Mouse (Mus musculus): ENCODE results near the gene Gm6408. TPM values are rescaled to one million over a fixed set of nuclear protein-coding genes. Genes with fewer than 3 reads are reported as not detected.
"Not testable (repeated sequence)": the region's sequence is repeated elsewhere in the genome, so short reads cannot be mapped to it uniquely, and the experiment has no call there.

The Gm6408 gene
- total and polyA plus RNA-seq, 3 experiments = not detected

GRCm38 (mm10) chr5:146468311-146468710, 13.5 kb upstream of the Gm6408 start:
- H3K36me3 ChIP-seq (ENCODE audit: control insufficient read depth, insufficient read depth, low read length) = no peaks in the 10 kb centered on the region
- no peak for TF ChIP-seq EP300 (IDR thresholded peaks at IDR 0.05; ENCODE audit: insufficient read depth, low read depth, low read length)
- TF ChIP-seq POLR2A (IDR thresholded peaks at IDR 0.05; ENCODE audit: insufficient read depth, low read depth, low read length) = no peak
- TF ChIP-seq CTCF (IDR thresholded peaks at IDR 0.05) = no peak
- H3K9ac ChIP-seq (ENCODE audit: low read depth, low read length) = no peak overlapping the region
- DNase-seq = no peak
- H3K79me2 ChIP-seq (replicated peaks; ENCODE audit: control insufficient read depth, insufficient read depth, low read length) = no peaks in the 10 kb centered on the region
- H3K27me3 ChIP-seq (ENCODE audit: control insufficient read depth, insufficient read depth, low read length) = no peaks in the 10 kb centered on the region
- no peaks in the 10 kb centered on the region for H3K4me1 ChIP-seq (ENCODE audit: control insufficient read depth, insufficient read depth, low read length)
- intact Hi-C loops (cut with DNase I) = no loop called here
- H3K4me3 ChIP-seq = no peak overlapping the region
- no peak overlapping the region for H3K27ac ChIP-seq
- WGBS = 88% methylated on average over 9 of the region's 9 CpGs

DNA sequence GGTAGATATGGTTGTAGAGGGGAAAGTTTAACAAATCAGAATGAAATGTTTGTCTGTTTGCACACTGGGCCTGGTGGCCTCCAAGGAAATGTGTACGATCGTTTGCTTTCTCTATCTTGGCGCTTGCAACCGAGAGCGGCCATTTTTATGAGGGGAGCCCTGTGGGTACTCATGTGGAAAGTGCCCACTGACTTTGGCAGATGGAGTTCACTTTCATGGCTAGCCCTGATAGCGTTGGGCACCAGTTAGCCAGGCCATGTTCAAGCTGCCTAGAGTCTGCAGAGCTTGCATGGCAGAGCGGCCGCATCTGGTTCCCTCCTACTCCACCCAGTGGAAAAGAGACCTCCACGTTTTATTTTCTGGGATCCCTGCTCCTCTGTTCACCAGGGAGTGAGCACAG, 10.9 kb upstream of the Gm6408 start:
- Histone ChIP-seq H3K27me3 (ENCODE audit: control insufficient read depth, insufficient read depth, low read length) (no peaks in the 10 kb centered on the region), H3K9ac (ENCODE audit: low read depth, low read length) (no peak overlapping the region), H3K27ac (no peak overlapping the region), H3K79me2 (replicated peaks; ENCODE audit: control insufficient read depth, insufficient read depth, low read length) (no peaks in the 10 kb centered on the region), H3K4me1 (ENCODE audit: control insufficient read depth, insufficient read depth, low read length) (no peaks in the 10 kb centered on the region), H3K4me3 (no peak overlapping the region), H3K36me3 (ENCODE audit: control insufficient read depth, insufficient read depth, low read length) (no peaks in the 10 kb centered on the region)
- no peak for TF ChIP-seq CTCF (IDR thresholded peaks at IDR 0.05)
- TF ChIP-seq EP300 (IDR thresholded peaks at IDR 0.05; ENCODE audit: insufficient read depth, low read depth, low read length) = no peak
- TF ChIP-seq POLR2A (IDR thresholded peaks at IDR 0.05; ENCODE audit: insufficient read depth, low read depth, low read length) = no peak
- intact Hi-C loops (cut with DNase I) = no loop called here
- DNase-seq = no peak
- WGBS = 84% methylated on average over 9 of the region's 9 CpGs

GRCm38 (mm10) chr5:146471311-146471710, 10.5 kb upstream of the Gm6408 start:
- DNase-seq = no peak
- no peak overlapping the region for H3K9ac ChIP-seq (ENCODE audit: low read depth, low read length)
- H3K4me1 ChIP-seq (ENCODE audit: control insufficient read depth, insufficient read depth, low read length) = no peaks in the 10 kb centered on the region
- H3K36me3 ChIP-seq (ENCODE audit: control insufficient read depth, insufficient read depth, low read length) = no peaks in the 10 kb centered on the region
- no peak for TF ChIP-seq CTCF (IDR thresholded peaks at IDR 0.05)
- no peak for TF ChIP-seq POLR2A (IDR thresholded peaks at IDR 0.05; ENCODE audit: insufficient read depth, low read depth, low read length)
- TF ChIP-seq EP300 (IDR thresholded peaks at IDR 0.05; ENCODE audit: insufficient read depth, low read depth, low read length) = no peak
- WGBS = 67% methylated on average over 5 of the region's 5 CpGs
- no peaks in the 10 kb centered on the region for H3K27me3 ChIP-seq (ENCODE audit: control insufficient read depth, insufficient read depth, low read length)
- H3K4me3 ChIP-seq = no peak overlapping the region
- intact Hi-C loops (cut with DNase I) = no loop called here
- H3K27ac ChIP-seq = no peak overlapping the region
- H3K79me2 ChIP-seq (replicated peaks; ENCODE audit: control insufficient read depth, insufficient read depth, low read length) = no peaks in the 10 kb centered on the region

DNA sequence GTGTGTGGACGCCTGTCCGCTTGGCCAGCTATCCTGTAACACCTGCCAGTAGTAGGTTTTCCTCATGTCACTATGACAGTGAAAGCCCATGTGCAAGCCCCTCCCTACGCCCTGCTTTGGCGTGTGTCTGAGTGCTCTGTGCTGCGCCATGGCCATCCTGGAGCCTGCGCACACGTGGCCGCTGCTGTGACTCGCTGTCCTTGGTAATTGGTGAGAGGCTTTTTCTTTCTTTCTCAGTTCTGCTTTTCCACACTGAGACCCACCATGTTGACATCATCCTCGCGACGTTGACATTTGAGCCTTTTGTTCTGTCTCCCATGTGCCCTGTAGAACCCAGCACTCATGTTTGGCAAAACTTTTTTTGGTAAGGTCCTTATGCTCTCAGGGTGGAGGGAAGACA, 9.9 kb upstream of the Gm6408 start:
- H3K9ac ChIP-seq (ENCODE audit: low read depth, low read length) = no peak overlapping the region
- no peaks in the 10 kb centered on the region for H3K36me3 ChIP-seq (ENCODE audit: control insufficient read depth, insufficient read depth, low read length)
- no peaks in the 10 kb centered on the region for H3K79me2 ChIP-seq (replicated peaks; ENCODE audit: control insufficient read depth, insufficient read depth, low read length)
- WGBS = 84% methylated on average over 12 of the region's 12 CpGs
- intact Hi-C loops (cut with DNase I) = no loop called here
- TF ChIP-seq POLR2A (IDR thresholded peaks at IDR 0.05; ENCODE audit: insufficient read depth, low read depth, low read length) (no peak), CTCF (IDR thresholded peaks at IDR 0.05) (no peak), EP300 (IDR thresholded peaks at IDR 0.05; ENCODE audit: insufficient read depth, low read depth, low read length) (no peak)
- no peak for DNase-seq
- H3K27ac ChIP-seq = no peak overlapping the region
- H3K4me3 ChIP-seq = no peak overlapping the region
- no peaks in the 10 kb centered on the region for H3K4me1 ChIP-seq (ENCODE audit: control insufficient read depth, insufficient read depth, low read length)
- no peaks in the 10 kb centered on the region for H3K27me3 ChIP-seq (ENCODE audit: control insufficient read depth, insufficient read depth, low read length)

- not testable (repeated sequence) for DNase-seq; H3K79me2 ChIP-seq (replicated peaks; ENCODE audit: control insufficient read depth, insufficient read depth, low read length); H3K9ac ChIP-seq (ENCODE audit: low read depth, low read length); H3K4me3 ChIP-seq; H3K27me3 ChIP-seq (ENCODE audit: control insufficient read depth, insufficient read depth, low read length); H3K27ac ChIP-seq; H3K36me3 ChIP-seq (ENCODE audit: control insufficient read depth, insufficient read depth, low read length); H3K4me1 ChIP-seq (ENCODE audit: control insufficient read depth, insufficient read depth, low read length)
- peak; percentile 65 for TF ChIP-seq CTCF (IDR thresholded peaks at IDR 0.05)
- intact Hi-C loops (cut with DNase I) = loop anchor here (5.0 kb wide), 1 partner anchor 147 kb away; no protein-coding TSS in a partner anchor
- 2% methylated on average over 4 of the region's 4 CpGs for WGBS
Measured at GRCm38 (mm10) chr5:146479564-146479963, 2.2 kb upstream of the Gm6408 start.

DNA sequence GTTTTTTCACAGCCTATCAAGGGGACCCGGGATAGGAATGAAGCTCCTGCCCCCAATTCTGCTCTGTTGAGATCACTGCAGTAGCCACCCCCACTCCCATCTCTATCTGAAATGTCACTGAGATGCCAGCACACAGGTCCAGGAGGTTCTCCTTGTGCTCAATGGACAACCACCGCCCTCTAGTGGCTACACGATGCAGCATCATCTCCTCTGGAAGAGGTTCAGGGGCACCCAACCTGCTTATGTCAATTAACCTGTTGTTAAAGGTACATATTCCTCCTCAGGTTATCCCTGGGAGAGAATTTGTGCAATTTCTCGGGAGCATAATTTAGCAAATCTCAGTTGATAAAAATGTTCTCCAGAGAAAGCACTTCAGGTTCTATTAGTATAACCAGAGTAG, 7.2 kb downstream of the Gm6408 start:
- H3K4me3 ChIP-seq; intact Hi-C loops (cut with DNase I); H3K27me3 ChIP-seq (ENCODE audit: control insufficient read depth, insufficient read depth, low read length); H3K79me2 ChIP-seq (replicated peaks; ENCODE audit: control insufficient read depth, insufficient read depth, low read length); H3K36me3 ChIP-seq (ENCODE audit: control insufficient read depth, insufficient read depth, low read length); H3K4me1 ChIP-seq (ENCODE audit: control insufficient read depth, insufficient read depth, low read length); H3K9ac ChIP-seq (ENCODE audit: low read depth, low read length); H3K27ac ChIP-seq: not testable (repeated sequence)
- TF ChIP-seq CTCF (IDR thresholded peaks at IDR 0.05) = peak; percentile 49
- DNase-seq = peak in 1 of 2 experiments; percentile 7
- WGBS = 5% methylated on average over 3 of the region's 4 CpGs

DNA sequence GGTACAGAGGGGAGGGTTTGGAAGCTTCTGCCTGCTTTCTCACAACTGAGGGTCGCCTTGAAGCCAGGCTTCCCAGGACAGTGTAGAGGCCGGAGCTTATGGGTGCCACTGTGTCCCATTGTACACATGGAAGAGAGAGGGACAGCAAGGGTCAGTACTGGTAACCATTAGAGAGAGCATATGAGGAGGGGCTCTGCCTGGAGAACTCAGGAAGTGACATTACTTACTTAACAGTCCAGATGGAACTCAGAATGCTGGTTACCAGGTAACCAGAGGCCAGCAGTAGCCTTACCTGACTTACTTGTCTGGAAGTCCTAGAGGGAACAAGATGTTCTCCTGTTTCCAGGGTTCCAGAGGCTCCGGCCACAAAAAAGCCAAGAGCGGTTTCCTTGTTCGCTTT, 9.3 kb downstream of the Gm6408 start, which contains the start of gene Gm6370:
Gene Gm6370, plus strand, starts transcription at position 301 of the 400 bp plus-strand sequence.
- H3K27ac ChIP-seq; H3K9ac ChIP-seq (ENCODE audit: low read depth, low read length); H3K79me2 ChIP-seq (replicated peaks; ENCODE audit: control insufficient read depth, insufficient read depth, low read length); intact Hi-C loops (cut with DNase I); H3K4me3 ChIP-seq; H3K4me1 ChIP-seq (ENCODE audit: control insufficient read depth, insufficient read depth, low read length); DNase-seq; H3K27me3 ChIP-seq (ENCODE audit: control insufficient read depth, insufficient read depth, low read length); H3K36me3 ChIP-seq (ENCODE audit: control insufficient read depth, insufficient read depth, low read length): not testable (repeated sequence)
- no CpG with 5 or more reads among the region's 5 CpGs for WGBS

- H3K79me2 ChIP-seq (replicated peaks; ENCODE audit: control insufficient read depth, insufficient read depth, low read length); intact Hi-C loops (cut with DNase I); DNase-seq; H3K4me3 ChIP-seq; H3K4me1 ChIP-seq (ENCODE audit: control insufficient read depth, insufficient read depth, low read length); H3K36me3 ChIP-seq (ENCODE audit: control insufficient read depth, insufficient read depth, low read length); H3K9ac ChIP-seq (ENCODE audit: low read depth, low read length); H3K27ac ChIP-seq; H3K27me3 ChIP-seq (ENCODE audit: control insufficient read depth, insufficient read depth, low read length): not testable (repeated sequence)
- no CpG with 5 or more reads among the region's 5 CpGs for WGBS
Measured at GRCm38 (mm10) chr5:146502099-146502498, 20.3 kb downstream of the Gm6408 start, which contains the start of gene 4930449I24Rik. Gene 4930449I24Rik, plus strand, starts transcription at chr5:146502399.

DNA sequence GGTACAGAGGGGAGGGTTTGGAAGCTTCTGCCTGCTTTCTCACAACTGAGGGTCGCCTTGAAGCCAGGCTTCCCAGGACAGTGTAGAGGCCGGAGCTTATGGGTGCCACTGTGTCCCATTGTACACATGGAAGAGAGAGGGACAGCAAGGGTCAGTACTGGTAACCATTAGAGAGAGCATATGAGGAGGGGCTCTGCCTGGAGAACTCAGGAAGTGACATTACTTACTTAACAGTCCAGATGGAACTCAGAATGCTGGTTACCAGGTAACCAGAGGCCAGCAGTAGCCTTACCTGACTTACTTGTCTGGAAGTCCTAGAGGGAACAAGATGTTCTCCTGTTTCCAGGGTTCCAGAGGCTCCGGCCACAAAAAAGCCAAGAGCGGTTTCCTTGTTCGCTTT, 32.1 kb downstream of the Gm6408 start, which contains the start of gene Gm3402:
Gene Gm3402, plus strand, starts transcription at position 301 of the 400 bp plus-strand sequence.
- WGBS = 80% methylated on average over 1 of the region's 5 CpGs

More for the DNA sequence above, 32.1 kb downstream of the Gm6408 start, which contains the start of gene Gm3402:
- H3K36me3 ChIP-seq (ENCODE audit: control insufficient read depth, insufficient read depth, low read length); intact Hi-C loops (cut with DNase I); H3K27ac ChIP-seq; DNase-seq; H3K27me3 ChIP-seq (ENCODE audit: control insufficient read depth, insufficient read depth, low read length); H3K4me1 ChIP-seq (ENCODE audit: control insufficient read depth, insufficient read depth, low read length); H3K4me3 ChIP-seq; H3K79me2 ChIP-seq (replicated peaks; ENCODE audit: control insufficient read depth, insufficient read depth, low read length); H3K9ac ChIP-seq (ENCODE audit: low read depth, low read length): not testable (repeated sequence)

Data from heart, adult 2 months (tissue).